Mouse (Mus musculus) bone marrow, adult 2 months (tissue): ENCODE data around the gene Amotl1.
A peak's percentile ranks its signal among the peaks of the same experiment; 100 is the strongest.

Experiments used
- CTCF ChIP-seq: fragments of 200-500 bp; IDR thresholded peaks from 2 replicates; pipeline ENCODE4 v1.5.1; 2011; ENCODE audit warnings: low read length, control low read depth; ENCODE audit not compliant: control insufficient read depth, insufficient read depth
- POLR2A ChIP-seq: fragments of 200-500 bp; IDR thresholded peaks from 2 replicates; pipeline ENCODE4 v1.6.1; 2011; ENCODE audit warnings: low read depth, mild to moderate bottlenecking, control low read depth, low read length, borderline replicate concordance; ENCODE audit not compliant: control insufficient read depth

DNA sequence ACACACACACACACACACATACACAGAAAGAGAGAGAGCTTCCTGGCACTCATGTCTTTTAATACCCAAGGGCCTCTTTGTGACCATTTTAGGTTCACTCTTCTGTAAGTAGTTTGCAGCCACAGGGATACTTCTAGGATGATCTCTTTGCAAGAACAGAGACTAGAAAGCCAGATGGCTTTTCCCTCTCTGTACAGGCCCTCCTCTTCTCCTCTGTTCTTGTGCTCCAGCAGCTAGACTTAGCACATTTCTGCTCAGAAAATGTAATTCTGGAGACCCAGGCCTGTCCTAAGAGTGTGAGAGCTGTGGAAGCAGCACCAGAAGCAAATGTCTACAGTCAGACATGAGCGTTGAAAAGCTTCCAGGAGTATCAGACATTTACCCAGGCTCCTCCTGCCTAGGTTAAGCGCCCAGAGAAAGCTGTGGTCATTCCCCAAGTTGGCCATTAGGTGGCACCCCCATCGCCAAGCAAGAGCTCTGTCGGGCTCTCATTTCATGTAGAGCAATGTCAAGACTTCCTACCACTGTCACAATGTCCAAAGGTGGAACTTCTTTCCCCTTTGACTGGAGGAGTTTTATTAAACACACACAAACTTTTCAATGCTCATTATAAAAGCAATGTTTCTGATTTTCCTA, 121.3 kb downstream of the Amotl1 start:
- TF ChIP-seq CTCF (peak; percentile 67; the same call in 1 of the 2 replicates), POLR2A (no peak)
